Mouse (Mus musculus) MEL-GATA-1-ER (cell line): Measurements from ENCODE around the gene Slc40a1.

Source experiments
- DNase-seq: peaks from one replicate; pipeline ENCODE4 v3.0.0-alpha.2; 2012; ENCODE audit warnings: low read depth; ENCODE audit errors: extremely low read depth

Slc40a1 gene

DNA sequence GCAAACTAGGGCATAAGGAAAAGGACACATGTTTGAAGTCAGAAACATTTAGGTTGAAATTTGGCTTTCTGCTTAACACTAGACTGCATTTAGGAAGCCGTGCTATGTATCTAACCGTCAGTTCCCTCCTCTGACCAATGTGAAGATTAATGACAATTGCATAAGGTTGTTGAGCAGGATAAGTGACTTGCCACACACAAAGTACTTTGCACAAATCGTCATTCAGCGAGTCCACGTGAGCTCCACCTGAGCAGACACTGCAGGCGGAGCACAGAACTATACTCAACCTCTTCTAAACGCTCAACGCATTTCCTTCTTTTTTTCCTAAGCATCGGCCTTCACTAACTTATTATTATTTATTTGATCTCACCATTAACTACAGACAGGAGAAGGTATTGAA, 39.5 kb downstream of the Slc40a1 start:
- no peak for DNase-seq

DNA sequence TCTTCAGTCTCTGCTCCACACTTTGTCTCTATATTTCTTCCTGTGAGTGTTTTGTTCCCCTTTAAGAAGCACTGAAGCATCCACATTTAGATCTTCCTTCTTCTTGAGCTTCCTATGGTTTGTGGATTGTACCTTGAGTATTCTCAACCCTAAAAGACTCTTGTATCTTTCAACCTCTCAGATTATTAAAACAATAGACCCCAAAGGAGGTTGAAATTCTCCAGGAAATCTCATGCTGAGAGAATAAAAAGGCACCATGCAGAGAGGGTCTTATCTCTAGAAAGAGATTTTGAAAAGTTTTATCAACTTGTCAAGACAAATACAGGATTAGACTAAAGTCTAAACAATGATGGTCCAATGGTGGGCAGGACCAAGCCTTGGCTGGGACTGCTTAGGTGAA, 42.9 kb downstream of the Slc40a1 start:
- DNase-seq: no peak

- DNase-seq: no peak
Observed at GRCm38 (mm10) chr1:45882076-45882475, 44.2 kb downstream of the Slc40a1 start.

DNA sequence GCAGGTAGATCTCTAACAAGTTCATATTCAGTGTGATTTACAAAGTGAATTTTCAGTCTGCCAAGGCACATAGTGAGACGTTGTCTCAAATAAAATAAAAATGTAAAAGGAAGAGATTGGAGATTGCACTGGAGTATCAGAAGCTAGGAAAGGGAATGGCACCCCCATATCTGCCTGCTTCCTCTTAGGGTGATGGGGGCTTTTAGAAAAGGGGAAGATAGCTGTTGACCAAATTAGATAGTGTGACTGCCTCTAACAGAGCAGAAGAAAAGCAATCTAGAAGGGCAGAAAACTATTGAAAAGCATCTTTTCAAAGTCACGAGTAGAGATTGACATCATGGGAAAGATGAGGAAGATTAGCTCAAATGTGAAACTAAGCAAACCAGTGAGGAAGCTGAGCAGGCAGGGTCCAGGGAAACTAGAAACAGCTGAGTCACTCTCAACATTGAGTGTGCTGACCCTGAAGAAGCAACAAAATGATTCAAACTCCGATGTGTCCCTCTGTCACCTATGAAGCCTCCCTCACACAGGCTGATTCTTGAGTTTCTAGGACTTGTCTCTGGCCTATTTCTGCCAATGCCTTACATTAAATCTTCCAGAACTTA, 45.0 kb downstream of the Slc40a1 start:
- peak; percentile 45 for DNase-seq

- no peak for DNase-seq
Observed at GRCm38 (mm10) chr1:45877463-45877862, 48.9 kb downstream of the Slc40a1 start.

- DNase-seq: no peak
Observed at GRCm38 (mm10) chr1:45876450-45877198, 49.7 kb downstream of the Slc40a1 start.

- DNase-seq: no peak
Observed at GRCm38 (mm10) chr1:45875640-45876039, 50.7 kb downstream of the Slc40a1 start.

GRCm38 (mm10) chr1:45873250-45873649, 53.1 kb downstream of the Slc40a1 start:
- DNase-seq: peak; percentile 74

GRCm38 (mm10) chr1:45868479-45869137, 57.7 kb downstream of the Slc40a1 start:
- DNase-seq: no peak

DNA sequence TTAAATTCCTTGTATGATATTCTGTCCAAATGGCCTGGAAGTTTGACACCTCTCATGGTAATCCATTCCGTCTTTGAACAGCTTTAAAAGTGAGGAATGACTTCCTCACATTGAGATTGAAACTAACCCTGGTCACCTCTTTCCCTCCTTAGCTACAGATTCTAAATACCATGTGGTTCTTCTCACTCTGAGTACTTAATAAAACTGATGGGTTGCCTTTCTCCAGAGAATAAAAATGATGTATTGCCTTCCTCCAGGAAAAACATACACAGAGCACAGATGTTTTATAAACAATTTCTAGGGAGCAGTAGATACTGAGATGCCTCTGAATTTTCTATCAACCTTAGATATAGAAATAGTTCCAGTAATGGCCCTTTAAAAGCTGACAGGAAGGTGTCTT, 58.3 kb downstream of the Slc40a1 start:
- no peak for DNase-seq

GRCm38 (mm10) chr1:45866288-45867018, 59.9 kb downstream of the Slc40a1 start:
- DNase-seq: no peak

- DNase-seq: no peak
Observed at GRCm38 (mm10) chr1:45865727-45866126, 60.6 kb downstream of the Slc40a1 start.

GRCm38 (mm10) chr1:45865316-45865715, 61.0 kb downstream of the Slc40a1 start:
- no peak for DNase-seq

DNA sequence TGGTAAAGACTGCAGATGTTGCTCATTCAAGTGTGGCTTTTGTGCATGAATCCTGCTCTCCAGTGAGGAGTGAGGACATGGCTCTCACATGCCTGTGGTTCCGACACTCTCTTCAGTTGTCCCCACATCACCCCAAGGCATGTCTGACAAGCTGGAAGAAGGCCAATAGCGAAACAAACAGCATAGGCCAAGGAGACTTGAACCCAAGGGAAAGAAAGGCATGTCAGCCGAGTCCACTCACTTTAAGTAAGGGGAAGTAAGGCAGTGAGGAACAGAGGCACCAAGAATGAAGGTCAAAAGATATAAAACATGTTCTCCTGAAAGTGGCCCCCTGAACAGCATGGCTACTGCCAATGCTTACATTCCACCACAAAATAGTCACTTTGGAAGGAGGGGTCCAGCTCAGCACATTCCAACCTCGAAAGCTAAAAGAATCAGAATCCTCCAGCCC, 61.7 kb downstream of the Slc40a1 start:
- no peak for DNase-seq

GRCm38 (mm10) chr1:45863641-45864040, 62.7 kb downstream of the Slc40a1 start:
- DNase-seq: no peak

DNA sequence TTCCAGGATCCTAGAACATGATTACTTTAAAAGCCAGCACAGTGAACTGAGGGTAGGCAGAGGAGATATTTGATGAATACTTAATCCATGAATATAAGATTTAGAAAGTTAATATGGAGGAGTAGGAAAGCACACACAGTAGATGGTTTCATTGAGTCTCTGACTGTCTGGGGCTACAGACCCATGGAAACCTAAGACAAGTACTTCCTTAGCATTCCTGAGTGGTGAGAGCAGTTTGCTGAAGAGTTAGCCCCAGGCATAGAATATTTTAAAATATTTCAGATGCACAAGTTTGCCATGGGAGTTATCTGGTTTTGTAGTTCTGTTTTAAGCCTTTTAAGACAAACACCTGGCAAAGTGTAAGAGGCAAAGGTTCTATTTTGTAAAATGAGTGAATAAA, 65.2 kb downstream of the Slc40a1 start:
- DNase-seq: no peak

DNA sequence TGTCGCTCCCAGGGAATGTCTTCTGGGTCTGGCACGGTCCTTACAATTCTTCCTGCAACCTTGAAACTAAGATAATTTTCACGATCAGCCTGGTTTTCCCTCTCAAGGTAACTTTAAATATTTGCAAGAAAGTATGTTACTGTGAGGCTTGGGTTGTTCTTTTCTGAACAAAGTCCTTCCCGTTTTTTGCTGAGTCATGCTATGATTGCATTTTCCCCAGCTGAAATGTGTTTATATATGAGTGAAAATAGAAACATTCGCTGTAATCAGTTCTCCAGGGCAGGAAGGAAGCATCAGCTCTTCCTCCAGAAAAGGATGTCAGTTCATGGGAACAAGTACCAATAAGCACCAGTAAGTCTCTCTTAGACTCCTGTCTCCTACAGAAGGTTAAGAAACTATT, 66.0 kb downstream of the Slc40a1 start:
- DNase-seq: no peak
